Comparison of ENCODE assay signal across 8 mouse cellular contexts in genomic region chr4:63948066-63948687, GRCm38 (mm10).
DNase-seq lines count a peak whose midpoint lies in the region; ATAC-seq and TF ChIP-seq lines count a peak whose summit lies in the region.

No protein-coding gene starts in this region.

- H3K27me3 ChIP-seq in C2C12 (ENCODE audit: control insufficient read depth, insufficient read depth, insufficient read length) = no peaks in the 10 kb centered on the region
- no peaks in the 10 kb centered on the region for H3K27me3 ChIP-seq in embryonic facial prominence, embryonic 14.5 days (replicated peaks; ENCODE audit: control insufficient read depth, insufficient read depth, low read length)
- H3K27me3 ChIP-seq in heart, embryonic 16.5 days (ENCODE audit: control insufficient read depth, insufficient read depth, low read length) = peaks cover 7% of the 10 kb centered on the region
- no peaks in the 10 kb centered on the region for H3K27me3 ChIP-seq in liver, embryonic 13.5 days
- no peaks in the 10 kb centered on the region for H3K27me3 ChIP-seq in neural tube, embryonic 14.5 days (ENCODE audit: control insufficient read depth, insufficient read depth, low read length)

- H3K79me2 ChIP-seq in C2C12 (ENCODE audit: control insufficient read depth, insufficient read depth) = no peaks in the 10 kb centered on the region

- DNase-seq in adrenal gland, postnatal 25 days = peak; percentile 42
- DNase-seq in embryonic facial prominence, embryonic 14.5 days (ENCODE audit: low spot score) = peak; percentile 84
- peak; percentile 66 for DNase-seq in kidney, postnatal 14 days
- peak; percentile 3 for DNase-seq in liver, embryonic 13.5 days
- peak; percentile 6 for DNase-seq in testis, postnatal 14 days (ENCODE audit: low spot score)

- 36% methylated on average over 12 of the region's 12 CpGs for WGBS in embryonic facial prominence, embryonic 14.5 days
- WGBS in heart, embryonic 16.5 days = 29% methylated on average over 12 of the region's 12 CpGs
- WGBS in liver, embryonic 13.5 days (ENCODE audit: insufficient replicate concordance) = 26% methylated on average over 12 of the region's 12 CpGs
- 38% methylated on average over 12 of the region's 12 CpGs for WGBS in neural tube, embryonic 14.5 days

- no peak overlapping the region for H3K27ac ChIP-seq in embryonic facial prominence, embryonic 14.5 days (replicated peaks; ENCODE audit: low read depth, low read length)
- H3K27ac ChIP-seq in heart, embryonic 16.5 days (ENCODE audit: low read length) = no peak overlapping the region
- H3K27ac ChIP-seq in liver, embryonic 13.5 days = no peak overlapping the region
- no peak overlapping the region for H3K27ac ChIP-seq in neural tube, embryonic 14.5 days (ENCODE audit: low read depth, low read length)

- no peak overlapping the region for H3K4me2 ChIP-seq in embryonic facial prominence, embryonic 14.5 days (ENCODE audit: low read depth, low read length)
- H3K4me2 ChIP-seq in heart, embryonic 16.5 days (ENCODE audit: low read depth, low read length) = peak overlapping the region; percentile 51
- H3K4me2 ChIP-seq in liver, embryonic 13.5 days = no peak overlapping the region
- no peak overlapping the region for H3K4me2 ChIP-seq in neural tube, embryonic 14.5 days (ENCODE audit: low read depth, low read length)

- TF ChIP-seq CTCF in C2C12 (IDR thresholded peaks at IDR 0.05; ENCODE audit: control insufficient read depth, insufficient read depth, insufficient read length) = peak; percentile 25

- H3ac ChIP-seq in C2C12 (ENCODE audit: control insufficient read depth, insufficient read length, low read depth) = no peak overlapping the region

- H3K9me3 ChIP-seq in embryonic facial prominence, embryonic 14.5 days (ENCODE audit: control insufficient read depth, low read length) = no peaks in the 10 kb centered on the region
- no peaks in the 10 kb centered on the region for H3K9me3 ChIP-seq in heart, embryonic 16.5 days (replicated peaks; ENCODE audit: control insufficient read depth, low read length)
- H3K9me3 ChIP-seq in liver, embryonic 13.5 days (replicated peaks) = no peaks in the 10 kb centered on the region
- H3K9me3 ChIP-seq in neural tube, embryonic 14.5 days (ENCODE audit: control insufficient read depth, low read length) = no peaks in the 10 kb centered on the region

- H3K4me3 ChIP-seq in C2C12 (ENCODE audit: insufficient read depth, poor library complexity, severe bottlenecking) = no peak overlapping the region
- H3K4me3 ChIP-seq in embryonic facial prominence, embryonic 14.5 days (ENCODE audit: low read depth, low read length) = no peak overlapping the region
- no peak overlapping the region; the same call in 1 of the 2 replicates for H3K4me3 ChIP-seq in heart, embryonic 16.5 days (ENCODE audit: low read length)
- H3K4me3 ChIP-seq in liver, embryonic 13.5 days (replicated peaks) = no peak overlapping the region
- H3K4me3 ChIP-seq in neural tube, embryonic 14.5 days (ENCODE audit: low read depth, low read length) = no peak overlapping the region

- H3K9ac ChIP-seq in embryonic facial prominence, embryonic 14.5 days (ENCODE audit: low read depth, low read length) = no peak overlapping the region
- no peak overlapping the region for H3K9ac ChIP-seq in heart, embryonic 16.5 days (ENCODE audit: low read length)
- no peak overlapping the region for H3K9ac ChIP-seq in liver, embryonic 13.5 days
- no peak overlapping the region for H3K9ac ChIP-seq in neural tube, embryonic 14.5 days (replicated peaks; ENCODE audit: low read depth, low read length)

- no peaks in the 10 kb centered on the region for H3K36me3 ChIP-seq in C2C12 (ENCODE audit: control insufficient read depth, insufficient read depth)
- H3K36me3 ChIP-seq in embryonic facial prominence, embryonic 14.5 days (ENCODE audit: control insufficient read depth, insufficient read depth, low read length) = no peaks in the 10 kb centered on the region
- no peaks in the 10 kb centered on the region for H3K36me3 ChIP-seq in heart, embryonic 16.5 days (ENCODE audit: control insufficient read depth, insufficient read depth)
- no peaks in the 10 kb centered on the region for H3K36me3 ChIP-seq in liver, embryonic 13.5 days
- H3K36me3 ChIP-seq in neural tube, embryonic 14.5 days (ENCODE audit: control insufficient read depth, insufficient read depth, low read length) = no peaks in the 10 kb centered on the region

- no peaks in the 10 kb centered on the region for H3K4me1 ChIP-seq in embryonic facial prominence, embryonic 14.5 days (ENCODE audit: control insufficient read depth, insufficient read depth, low read length)
- no peaks in the 10 kb centered on the region for H3K4me1 ChIP-seq in heart, embryonic 16.5 days (ENCODE audit: control insufficient read depth, insufficient read depth, low read length)
- no peaks in the 10 kb centered on the region for H3K4me1 ChIP-seq in liver, embryonic 13.5 days (replicated peaks)
- H3K4me1 ChIP-seq in neural tube, embryonic 14.5 days (ENCODE audit: control insufficient read depth, insufficient read depth, low read length) = no peaks in the 10 kb centered on the region

- no peaks in the 10 kb centered on the region for H3K79me3 ChIP-seq in C2C12 (ENCODE audit: low read depth)

- ATAC-seq in embryonic facial prominence, embryonic 14.5 days (ENCODE audit: low read depth) = peak; percentile 53; the same call in 1 of the 2 replicates
- ATAC-seq in heart, embryonic 16.5 days (replicated peaks; ENCODE audit: extremely low read depth, insufficient read depth, low FRiP score) = peak; percentile 32; the same call in 1 of the 2 replicates
- ATAC-seq in liver, embryonic 13.5 days (ENCODE audit: low read depth) = no peak
- ATAC-seq in neural tube, embryonic 14.5 days (ENCODE audit: low read depth) = peak; percentile 82

TF ChIP-seq in C2C12, 6 proteins besides CTCF, POLR2A, EP300 and RAD21:
- no peak for TF ChIP-seq MYOG (IDR thresholded peaks at IDR 0.05; ENCODE audit: control insufficient read depth, extremely low read depth, insufficient read length)
- no peak for TF ChIP-seq CEBPB (IDR thresholded peaks at IDR 0.05; ENCODE audit: low read depth)
- no peak for TF ChIP-seq MYOD1 (IDR thresholded peaks at IDR 0.05; ENCODE audit: control insufficient read depth, insufficient read length, low read depth)
- TF ChIP-seq MAX (IDR thresholded peaks at IDR 0.05) = no peak
- no peak for TF ChIP-seq USF1 (IDR thresholded peaks at IDR 0.05; ENCODE audit: low read depth)
- no peak for TF ChIP-seq FOSL1 (IDR thresholded peaks at IDR 0.05; ENCODE audit: insufficient read depth, low read length, poor library complexity, severe bottlenecking)

Comparison
In these comparisons a context has a peak if more than half of its experiments do, and no peak if none do; other contexts are left out.
1. DNase-seq: peak in every context shown above with its lines; median percentile 84 in embryonic facial prominence, embryonic 14.5 days; 66 in kidney, postnatal 14 days; 42 in adrenal gland, postnatal 25 days; 6 in testis, postnatal 14 days; 3 in liver, embryonic 13.5 days.